Mouse (Mus musculus) B cell, adult 2 months (primary cell): Measurements from ENCODE around the gene Gm20696.
A peak's percentile ranks its signal among the peaks of the same experiment; 100 is the strongest.

ENCODE experiments used
- DNase-seq, 2 experiments: peaks; one replicate each; pipeline ENCODE4 v3.0.0; 2022

Gene Gm20696

DNA sequence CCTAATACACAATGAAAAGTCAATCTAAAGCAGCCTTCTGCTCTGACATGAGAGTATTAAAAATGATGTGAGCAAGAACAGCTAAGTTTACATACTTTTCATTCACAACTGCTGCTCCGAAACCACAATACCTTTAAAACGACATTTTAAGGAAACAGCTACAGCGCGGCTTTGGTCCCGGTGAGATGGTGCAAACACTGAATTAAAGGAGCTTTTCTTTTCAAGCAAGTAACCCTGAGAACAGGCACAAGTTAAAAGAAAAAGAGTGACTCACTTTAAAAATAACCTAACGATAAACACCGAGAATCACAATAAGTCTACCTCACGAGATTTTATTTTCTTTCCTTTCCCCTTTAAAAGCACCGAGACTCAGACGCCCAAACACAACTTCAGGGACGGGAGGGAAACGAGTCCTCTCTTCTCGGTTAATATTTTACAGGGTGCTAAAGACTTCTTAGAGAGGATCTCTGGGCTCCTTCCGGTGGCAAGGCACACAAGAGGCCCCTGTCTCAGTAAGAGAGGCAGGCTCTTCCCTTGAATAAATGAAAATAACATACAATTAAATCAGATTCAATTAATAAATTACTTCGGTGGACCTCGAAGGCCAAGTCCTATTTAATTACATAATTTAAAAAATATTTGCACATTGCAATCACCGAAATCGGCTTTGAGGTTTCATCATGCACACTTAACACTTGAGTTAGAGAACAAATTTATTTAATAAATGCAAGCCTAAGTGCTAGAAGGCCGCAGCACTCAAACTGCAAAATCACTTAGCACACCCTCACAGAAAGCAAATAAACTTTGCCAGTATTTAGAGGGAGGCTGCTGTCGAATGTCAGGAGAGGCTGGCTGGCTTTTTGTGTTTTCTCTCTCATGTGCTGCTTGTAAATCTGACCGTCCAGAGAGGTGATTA, 391.0 kb downstream of the Gm20696 start:
- DNase-seq: no peak

DNA sequence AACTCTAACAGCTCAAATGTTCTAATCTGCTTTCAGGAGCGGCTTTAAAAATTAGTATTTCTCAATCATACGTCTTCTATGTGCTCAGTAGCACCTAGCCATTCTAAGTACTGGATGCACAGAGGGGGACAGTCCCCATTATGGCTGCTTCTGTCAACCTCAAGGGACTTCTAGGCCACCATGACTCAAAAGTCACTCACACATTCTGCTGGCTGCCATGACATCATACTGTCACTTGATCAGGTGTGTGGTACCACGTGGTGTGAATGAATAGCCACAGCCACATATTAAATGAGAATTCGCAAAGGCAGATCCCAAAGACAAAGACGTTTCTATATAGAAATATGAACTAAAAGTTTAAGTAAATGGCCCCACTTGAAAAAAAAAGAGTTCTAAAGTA, 391.9 kb downstream of the Gm20696 start:
- peak; percentile 59 to 69 for DNase-seq

DNA sequence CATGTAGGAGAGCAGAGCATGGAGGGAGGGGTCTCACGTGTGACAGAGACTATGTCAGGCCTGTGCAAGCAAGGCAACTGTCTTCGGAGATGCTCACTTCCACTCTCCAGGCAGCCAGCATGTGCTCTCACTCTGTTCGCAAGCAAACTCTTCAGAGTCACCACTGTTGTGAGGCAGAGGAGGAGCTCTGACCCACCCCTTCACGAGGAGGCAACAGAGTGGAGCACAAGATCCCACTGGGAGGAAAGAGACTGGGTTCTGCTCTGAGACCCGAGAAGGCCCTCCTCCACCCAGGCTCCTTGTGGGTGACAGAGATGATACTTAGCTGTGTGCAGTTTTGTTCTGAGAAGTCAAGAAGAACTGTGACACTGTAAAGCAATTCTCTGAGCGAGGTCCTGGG, 392.4 kb downstream of the Gm20696 start:
- DNase-seq: peak in 1 of 2 experiments; percentile 31

DNA sequence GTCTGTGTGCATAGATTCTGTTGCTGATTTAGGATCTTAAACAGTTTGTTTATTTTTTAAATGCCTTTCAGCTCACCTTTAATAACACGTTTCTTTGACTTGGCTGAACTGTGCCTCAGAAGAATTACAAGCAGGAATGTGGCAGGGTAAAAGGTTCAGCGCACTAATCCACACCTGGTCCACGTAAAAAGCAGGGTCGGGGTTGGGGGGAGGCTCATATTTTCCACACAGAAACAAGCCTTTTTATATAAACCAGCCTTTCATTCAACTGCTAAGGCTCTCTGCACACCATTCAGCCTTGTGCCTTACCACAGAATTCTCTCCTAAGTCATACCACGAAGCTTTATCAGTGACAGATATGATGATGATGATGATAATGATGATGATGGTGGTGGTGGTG, 393.4 kb downstream of the Gm20696 start:
- DNase-seq: no peak

DNA sequence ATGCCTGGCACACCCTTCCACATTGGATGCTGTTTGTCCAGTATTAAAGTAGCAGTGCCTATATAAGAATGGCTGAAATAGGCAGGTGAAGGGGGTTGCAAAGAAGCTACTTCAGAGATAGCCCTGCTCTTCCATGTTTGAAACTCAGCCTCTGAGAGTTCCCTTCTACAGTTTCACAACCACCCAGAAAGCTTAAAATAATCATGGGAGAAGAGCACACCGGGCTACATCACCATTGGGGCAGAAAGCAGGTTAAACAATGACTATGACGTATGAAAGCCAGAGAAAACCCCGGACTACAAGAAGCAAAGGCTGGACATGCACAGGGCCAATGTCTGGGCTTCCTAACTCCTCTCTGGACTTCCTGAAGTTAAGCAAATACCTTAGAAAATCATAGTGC, 394.4 kb downstream of the Gm20696 start:
- no peak for DNase-seq

DNA sequence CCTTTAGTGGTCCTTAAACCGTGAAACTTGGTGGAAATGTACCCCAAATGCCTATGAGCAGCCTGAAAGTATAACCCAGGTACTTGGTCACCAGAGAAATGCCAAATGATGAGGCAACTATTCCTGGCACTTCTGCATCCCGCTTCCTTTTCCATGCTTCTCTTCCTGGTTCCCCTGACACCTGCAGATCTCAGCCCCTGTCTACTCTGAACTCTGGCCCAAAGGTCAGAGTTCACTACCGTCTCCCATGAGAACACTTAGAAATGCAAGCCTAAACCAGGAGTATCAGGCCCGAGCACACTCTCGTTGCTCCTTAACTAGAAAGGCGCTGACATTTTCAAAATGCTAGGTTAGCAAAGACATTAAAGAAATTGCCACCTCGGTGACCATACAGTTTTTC, 394.9 kb downstream of the Gm20696 start:
- DNase-seq: no peak

DNA sequence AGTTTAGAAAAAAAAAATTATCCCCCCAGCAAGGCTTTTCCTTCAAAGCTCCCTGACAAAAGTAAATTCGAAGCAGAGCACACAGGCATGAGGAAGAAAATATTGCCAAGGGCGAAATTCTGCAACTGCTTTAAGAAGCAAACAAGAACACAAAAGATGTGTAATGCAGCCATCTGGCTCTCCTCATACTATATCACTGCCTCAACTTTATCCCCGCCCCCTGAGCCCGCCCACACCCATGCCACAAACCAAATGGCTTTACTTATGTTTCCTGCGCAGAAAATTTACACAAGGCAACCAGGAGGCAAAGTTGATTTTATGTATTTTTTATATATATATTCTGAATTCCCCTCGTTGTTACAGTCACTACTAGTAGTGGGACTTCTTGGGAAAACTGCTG, 396.7 kb downstream of the Gm20696 start:
- DNase-seq: peak; percentile 55 to 62

DNA sequence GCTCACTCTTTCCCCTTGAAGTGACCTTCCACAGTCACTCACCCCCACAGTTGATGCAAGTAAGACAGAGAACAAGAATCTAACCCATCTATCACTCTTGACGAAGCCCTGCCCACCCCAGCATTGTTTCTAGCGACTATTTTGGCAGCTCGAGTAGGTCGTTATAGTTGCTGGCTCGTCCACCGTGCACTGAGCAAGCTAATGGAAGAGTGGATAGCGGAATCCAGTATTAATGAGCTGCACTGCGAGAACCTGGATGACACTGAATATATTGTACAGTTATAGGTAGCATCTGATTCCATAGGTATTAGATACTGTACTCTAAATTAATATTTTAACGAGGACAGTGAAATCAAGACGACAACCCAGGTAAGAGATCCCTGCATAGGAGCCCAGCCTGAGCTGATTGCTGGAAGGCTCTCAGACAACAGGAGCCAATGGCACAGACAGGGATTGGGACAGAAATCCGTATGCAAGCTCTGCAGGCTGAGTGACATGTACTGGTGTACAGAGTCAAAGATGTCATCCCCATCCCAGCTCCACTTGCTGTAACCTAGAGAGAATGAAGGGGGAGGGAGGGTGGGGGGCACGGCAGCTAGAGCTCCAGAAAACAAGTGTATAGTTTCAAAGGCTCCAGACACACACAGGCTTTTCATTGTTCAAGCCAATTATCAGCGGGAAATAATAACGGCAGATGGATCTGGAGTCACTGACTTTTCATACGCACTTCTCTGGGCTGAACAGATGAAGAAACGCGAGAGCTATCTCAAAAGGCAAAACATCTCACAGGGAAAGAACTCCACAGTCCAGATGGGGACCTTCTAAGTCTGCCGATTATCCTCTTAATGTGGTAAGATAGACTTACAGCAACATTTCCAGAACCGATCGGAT, 398.2 kb downstream of the Gm20696 start:
- no peak for DNase-seq

DNA sequence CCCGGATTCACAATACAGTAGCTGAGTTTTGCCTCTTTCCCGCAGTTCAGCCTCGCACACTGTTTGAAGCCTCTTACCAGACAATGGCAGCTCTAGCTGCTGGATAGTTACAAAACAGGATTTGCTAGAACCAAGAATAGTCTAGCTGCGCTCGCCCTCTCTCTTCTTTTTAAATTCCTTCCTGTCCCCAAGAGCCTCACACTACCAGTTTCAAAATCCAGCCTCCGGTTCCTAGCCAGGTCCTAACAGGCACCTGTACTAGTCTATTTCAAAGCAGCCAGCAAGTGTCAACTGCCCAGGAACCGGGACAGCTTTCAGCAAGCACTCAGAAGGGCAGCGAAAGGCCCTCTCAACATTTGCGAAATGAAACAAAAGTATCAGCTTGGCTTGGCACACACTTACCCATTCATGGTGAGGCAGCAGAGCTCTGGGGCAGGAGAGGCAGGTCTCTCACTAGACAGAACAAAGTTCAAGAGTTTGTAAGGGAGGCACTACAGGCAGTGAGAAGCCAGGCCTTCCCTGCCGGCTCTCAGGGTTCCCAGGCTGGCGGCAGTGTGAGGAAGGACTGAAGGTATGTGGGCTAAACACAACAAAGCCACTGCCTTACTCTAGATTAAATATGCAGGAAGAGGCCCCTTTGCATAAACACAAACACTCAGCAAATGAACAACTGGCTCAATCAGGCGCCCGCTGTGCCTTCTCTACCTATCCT, 400.5 kb downstream of the Gm20696 start:
- peak; percentile 74 to 79 for DNase-seq

DNA sequence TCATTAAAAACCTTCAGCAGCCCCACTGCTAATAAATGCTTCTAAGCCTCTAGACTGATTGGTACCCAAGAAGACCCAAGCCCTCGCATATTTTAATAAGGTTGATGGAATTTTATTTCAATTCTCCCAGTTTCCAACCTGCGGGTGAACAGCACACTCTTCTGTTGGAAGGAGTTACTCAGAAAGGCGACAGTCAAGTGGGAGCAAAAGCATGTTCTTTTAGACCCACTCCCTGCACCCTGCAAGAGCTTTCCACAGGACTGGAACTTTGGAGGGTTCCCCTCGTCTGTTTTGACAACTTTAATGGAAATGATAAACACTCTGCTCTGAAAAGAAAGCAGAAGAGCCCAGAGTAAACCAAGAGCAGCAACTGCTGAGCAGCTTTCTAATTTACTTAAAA, 401.4 kb downstream of the Gm20696 start:
- DNase-seq: peak; percentile 50 to 53

DNA sequence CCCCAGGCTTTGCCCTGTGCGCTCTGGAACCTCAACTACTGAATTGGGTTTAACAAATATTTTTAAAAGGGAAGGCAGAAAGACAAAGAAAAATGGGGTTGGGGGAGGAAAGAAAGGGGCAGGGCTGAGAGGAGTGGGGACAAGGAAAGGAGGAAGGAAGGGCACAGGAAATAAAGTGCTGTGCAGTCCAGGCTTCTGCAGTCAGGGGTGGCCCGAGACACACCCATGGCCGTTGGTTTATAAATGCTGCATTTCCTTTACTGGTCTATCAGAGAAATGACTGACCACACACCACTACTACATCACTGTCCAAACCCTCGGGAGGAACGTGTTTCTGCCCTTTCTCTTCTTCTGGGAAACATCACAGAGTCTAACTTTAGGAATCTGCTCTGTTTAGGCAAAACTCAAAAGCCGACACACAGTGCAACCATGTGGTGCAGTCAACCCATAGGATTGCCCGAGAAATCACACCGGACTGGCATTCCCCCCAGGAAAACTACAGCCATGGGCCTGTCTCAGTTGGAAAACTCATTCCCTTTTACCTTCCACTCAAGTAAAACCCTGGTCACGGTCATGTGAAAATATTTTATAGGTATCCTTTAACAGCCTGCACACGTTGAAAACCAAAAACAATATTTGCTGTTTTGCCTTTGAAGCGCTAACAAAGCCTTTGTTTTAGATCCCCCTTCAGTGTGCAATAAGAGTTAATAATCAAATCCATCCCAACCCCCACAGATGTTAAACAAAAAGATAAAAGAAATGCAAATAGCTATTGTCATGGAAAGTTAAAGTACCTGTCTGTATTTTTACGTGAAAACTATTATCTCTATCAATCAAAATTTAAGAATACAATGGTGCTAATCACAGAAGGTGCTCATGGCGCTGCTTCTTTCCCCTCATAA, 402.2 kb downstream of the Gm20696 start:
- DNase-seq: peak; percentile 60 to 64

DNA sequence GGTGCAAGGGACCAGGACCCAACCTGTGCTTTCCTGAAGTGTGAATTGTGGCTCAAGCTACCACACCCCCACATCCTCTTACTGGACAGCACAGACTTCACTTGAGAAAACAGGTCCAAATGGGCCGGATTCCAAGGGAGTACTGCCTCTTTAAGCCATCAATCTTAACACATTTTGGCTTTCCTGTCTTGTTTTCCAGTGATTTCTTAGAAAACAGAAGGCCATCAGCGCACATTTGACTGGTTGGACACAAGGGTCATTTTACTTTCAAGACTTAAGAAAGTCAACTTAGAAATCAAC, 402.8 kb downstream of the Gm20696 start:
- no peak for DNase-seq

DNA sequence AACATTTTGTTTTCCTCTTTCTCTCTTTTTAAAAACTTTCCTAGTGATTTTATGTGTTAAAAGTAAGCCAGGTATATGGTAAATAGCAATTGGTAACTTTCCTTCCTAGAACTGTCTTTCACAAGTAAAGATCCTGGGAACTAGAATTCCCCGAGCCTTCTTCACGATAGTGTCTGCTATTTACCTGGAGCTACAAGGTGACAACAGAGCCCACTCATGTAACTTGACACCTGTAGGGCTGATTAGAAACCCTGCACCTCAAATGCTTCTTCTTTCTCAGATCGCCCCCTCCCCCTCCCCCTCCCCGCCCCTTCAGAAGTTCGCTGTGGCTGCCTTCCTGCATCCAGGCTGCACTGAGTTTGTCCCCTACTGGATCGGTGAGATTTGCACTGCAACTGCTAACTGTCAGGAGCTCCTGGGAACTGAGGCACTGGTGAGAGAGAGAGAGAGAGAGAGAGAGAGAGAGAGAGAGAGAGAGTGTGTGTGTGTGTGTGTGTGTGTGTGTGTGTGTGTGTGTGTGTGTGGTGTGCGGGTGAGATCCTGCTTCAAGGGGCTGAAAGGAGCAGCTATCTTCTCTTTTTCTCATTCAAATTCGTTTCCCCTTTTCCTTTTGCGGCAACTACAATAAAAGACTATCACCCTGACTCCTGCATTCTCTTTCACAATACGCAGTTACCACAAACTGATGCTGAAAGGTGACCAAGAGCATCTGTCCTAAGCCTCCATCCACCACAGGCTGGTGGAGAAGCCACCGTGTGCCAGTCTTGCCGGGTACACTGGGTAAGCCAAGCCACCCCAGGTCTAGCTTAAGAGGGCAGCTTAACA, 403.3 kb downstream of the Gm20696 start:
- DNase-seq: peak; percentile 67 to 70

DNA sequence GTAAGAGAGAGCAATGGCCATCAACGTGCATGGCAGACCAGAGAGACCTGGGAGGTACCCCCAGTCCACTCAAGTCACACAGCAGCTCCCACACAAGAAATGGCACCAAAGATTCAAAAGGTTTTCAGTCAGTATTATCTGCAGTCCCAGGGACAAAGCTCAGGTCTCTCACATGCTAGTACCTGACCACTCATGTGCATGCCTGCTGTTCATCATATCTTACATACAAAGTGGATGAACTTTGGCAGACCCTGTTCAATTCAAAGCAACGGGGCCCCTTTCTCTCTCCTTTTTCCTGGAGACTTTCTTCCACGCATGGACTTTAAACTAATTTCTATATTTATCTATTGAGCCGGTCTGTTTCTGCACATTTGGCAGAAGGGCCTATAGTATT, 404.9 kb downstream of the Gm20696 start:
- peak in 1 of 2 experiments; percentile 71 for DNase-seq

DNA sequence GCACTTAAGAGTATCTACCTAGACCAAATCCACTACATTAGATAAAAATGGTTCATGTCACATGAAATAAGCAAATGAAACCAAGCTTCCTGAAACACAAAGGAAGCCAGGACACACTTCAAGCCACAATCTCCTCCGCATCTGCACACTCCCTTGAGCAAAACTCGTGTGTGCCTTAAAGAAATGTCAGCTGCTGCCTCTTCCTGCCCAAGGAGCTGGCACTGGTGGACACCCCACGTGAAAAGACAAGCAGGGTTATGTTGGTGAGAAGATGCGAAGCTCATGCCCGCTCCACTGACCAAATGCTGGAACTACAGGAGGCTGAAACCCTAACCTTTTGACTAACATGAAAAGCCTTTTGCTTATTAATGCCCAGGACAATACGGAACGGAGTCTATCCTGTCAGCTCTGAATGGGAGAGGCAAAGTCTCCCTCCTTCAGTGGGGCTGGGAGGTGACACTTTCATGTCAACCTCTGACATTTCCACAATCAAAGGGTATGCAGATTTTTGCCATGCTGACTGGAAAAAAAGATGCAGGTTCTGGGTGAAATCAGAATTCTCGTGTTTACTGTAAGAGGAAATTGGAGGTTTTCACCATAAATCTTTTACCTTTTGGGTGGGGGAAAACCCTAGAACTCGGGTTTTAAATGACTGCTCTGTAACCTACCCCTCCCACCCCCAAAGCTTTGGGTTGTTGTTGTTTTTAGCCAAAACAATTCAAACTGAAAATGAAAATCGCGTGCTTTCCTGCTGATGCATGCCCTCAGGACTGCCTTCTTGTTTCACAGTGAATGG, 405.5 kb downstream of the Gm20696 start:
- DNase-seq: peak; percentile 70

DNA sequence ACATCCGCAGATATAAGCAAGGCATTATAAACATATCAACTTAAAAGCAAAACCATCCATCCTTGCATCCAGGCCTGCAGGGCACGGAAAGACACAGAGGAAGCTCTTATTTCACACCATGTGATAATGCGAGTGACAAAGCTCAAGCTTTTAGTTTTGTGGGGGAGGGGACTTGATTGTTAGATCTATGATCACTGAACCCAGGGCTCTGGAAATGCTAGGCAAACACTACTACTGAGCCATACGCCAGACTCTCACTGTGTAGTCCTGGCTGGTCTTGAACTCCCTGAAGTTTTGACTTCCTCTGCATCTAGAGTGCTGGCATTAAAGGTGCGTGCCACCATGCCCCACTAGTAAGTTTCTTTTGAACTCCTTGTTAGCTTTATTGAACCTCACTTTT, 408.3 kb downstream of the Gm20696 start:
- DNase-seq: peak in 1 of 2 experiments; percentile 32

DNA sequence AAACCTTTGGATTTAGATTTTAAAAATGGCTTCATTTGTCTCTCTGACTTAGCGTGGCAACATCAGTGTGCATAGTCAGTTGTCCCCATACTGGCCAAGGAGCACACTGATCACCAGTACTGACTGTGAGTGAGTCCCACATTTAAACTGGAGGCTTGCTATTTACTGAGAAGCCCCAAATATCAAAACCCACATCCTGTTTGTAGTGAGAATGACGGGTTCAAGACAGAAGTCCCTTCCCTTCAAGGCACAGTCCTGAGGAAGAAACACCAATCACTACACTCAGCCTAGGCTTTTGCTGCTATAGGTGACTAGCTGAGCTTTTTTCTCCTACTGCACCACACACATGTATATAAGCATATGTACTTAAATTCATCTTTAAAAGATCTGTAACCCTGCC, 408.9 kb downstream of the Gm20696 start:
- DNase-seq: peak in 1 of 2 experiments; percentile 51

DNA sequence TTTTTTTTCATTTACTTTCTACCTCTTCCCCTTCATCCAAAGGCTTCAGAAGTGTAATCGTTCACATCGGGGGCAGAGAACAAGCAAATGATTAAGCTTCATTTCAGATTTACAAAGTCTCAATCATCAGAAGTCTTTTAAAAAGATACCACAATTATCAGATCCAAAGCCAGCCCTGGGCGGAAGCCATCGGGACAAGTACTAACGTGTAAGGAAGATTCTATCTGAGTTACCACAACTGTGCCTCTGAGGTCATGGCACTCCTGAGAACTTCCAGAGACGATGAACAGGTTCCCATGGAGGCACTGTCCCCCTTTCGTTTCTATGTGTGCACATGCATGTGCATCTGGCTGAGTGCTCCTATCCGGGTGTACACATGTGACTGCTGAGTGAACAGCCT, 413.3 kb downstream of the Gm20696 start:
- no peak for DNase-seq

DNA sequence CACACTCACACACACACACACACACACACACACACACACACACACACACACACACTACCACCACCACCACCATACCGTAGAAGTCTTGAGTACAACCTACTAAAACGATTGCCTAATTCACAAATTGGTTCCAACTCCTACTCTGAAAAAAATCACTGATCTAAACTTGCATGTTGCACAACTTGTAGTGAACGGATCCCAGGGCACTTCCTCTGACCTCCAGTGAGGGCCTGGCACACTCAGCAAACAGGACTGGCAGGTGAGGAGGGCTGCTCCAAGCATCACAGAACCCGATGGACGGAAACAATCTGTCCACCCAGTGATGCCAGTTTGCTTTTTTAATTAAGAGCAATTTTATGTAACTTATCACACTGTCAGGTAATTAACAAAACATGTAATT, 413.8 kb downstream of the Gm20696 start:
- no peak for DNase-seq

DNA sequence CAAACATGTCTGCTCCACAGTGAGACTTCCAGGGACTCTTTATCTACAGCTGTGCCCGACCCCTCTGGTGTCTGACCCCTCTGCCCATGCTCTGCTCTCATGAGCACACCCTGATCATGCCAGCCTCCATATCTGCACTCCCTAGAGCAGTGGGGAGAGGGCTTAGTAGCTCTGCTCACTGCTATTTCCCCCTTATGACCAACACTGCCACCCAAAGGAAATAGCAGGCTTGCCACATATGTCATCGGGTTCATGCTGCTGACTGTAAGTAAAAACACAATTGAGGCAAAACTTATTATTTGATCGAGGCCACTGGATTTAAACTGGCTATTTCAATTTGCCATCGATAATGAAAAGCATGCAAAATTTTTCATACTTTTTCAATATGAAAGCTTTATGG, 414.7 kb downstream of the Gm20696 start:
- DNase-seq: peak in 1 of 2 experiments; percentile 39
